Mouse (Mus musculus) hindbrain, embryonic 16.5 days (tissue): ENCODE measurements around the gene 1700020L24Rik. TPM values are rescaled to one million over a fixed set of nuclear protein-coding genes. Genes with fewer than 3 reads are reported as not detected.

ENCODE experiments used
- ATAC-seq: fragments of 200-750 bp; cut with Nextera tagmentation; 2 replicates; pipeline ENCODE4 v1.8.0; 2017; ENCODE audit warnings: moderate TSS enrichment, moderate library complexity
- H3K27ac ChIP-seq: fragments of 300-500 bp; sonication (generic); 2 replicates; pipeline ENCODE4 v1.5.1; 2014; ENCODE audit warnings: low read depth, mild to moderate bottlenecking, control low read depth, low read length, moderate library complexity
- H3K27me3 ChIP-seq: fragments of 300-500 bp; sonication (generic); replicated peaks from 2 replicates; pipeline ENCODE4 v1.6.1; 2014; ENCODE audit warnings: low read length; ENCODE audit not compliant: control insufficient read depth, insufficient read depth
- H3K36me3 ChIP-seq: fragments of 300-500 bp; sonication (generic); 2 replicates; pipeline ENCODE4 v1.6.1; 2014; ENCODE audit warnings: mild to moderate bottlenecking, low read length, moderate library complexity, mixed read lengths; ENCODE audit not compliant: control insufficient read depth, insufficient read depth
- H3K4me1 ChIP-seq: fragments of 300-500 bp; sonication (generic); 2 replicates; pipeline ENCODE4 v1.6.1; 2014; ENCODE audit warnings: low read depth, low read length; ENCODE audit not compliant: control insufficient read depth, insufficient read depth
- H3K4me2 ChIP-seq: fragments of 300-500 bp; sonication (generic); 2 replicates; pipeline ENCODE4 v1.6.1; 2014; ENCODE audit warnings: mild to moderate bottlenecking, low read length, control low read depth, moderate library complexity
- H3K4me3 ChIP-seq: fragments of 300-500 bp; sonication (generic); 2 replicates; pipeline ENCODE4 v1.5.1; 2014; ENCODE audit warnings: mild to moderate bottlenecking, low read length, control low read depth, moderate library complexity
- H3K9ac ChIP-seq: fragments of 300-500 bp; sonication (generic); 2 replicates; pipeline ENCODE4 v1.6.1; 2014; ENCODE audit warnings: low read depth, mild to moderate bottlenecking, control low read depth, low read length, moderate library complexity
- H3K9me3 ChIP-seq: fragments of 300-500 bp; sonication (generic); 2 replicates; pipeline ENCODE4 v1.6.1; 2014; ENCODE audit warnings: mild to moderate bottlenecking, low read length, moderate library complexity; ENCODE audit not compliant: control insufficient read depth
- WGBS: fragments of 180-500 bp; shearing (Covaris S2); extraction: QIAGEN DNeasy Blood & Tissue Kit; methylation state at CpG from one replicate; pipeline ENCODE4 v1.1.7; 2014; 5-methylcytosine and 5-hydroxymethylcytosine counted together
- polyA plus RNA-seq: library from polyadenylated mRNA; unstranded; fragments of >200 nt; fragmentation: Nextera tagmentation; extraction: Ambion mirVana; gene quantifications from 2 replicates; pipeline ENCODE4 v1.2.1, GENCODE M21; 2015

The 1700020L24Rik gene
- polyA plus RNA-seq: 0.50 and 0.56 TPM in 2 replicates

- Histone ChIP-seq H3K36me3 (no peaks in the 10 kb centered on the region), H3K9me3 (no peaks in the 10 kb centered on the region), H3K4me2 (no peak within 1 kb of the TSS), H3K27ac (no peak within 1 kb of the TSS), H3K4me1 (no peaks in the 10 kb centered on the region; the same call in 1 of the 2 replicates), H3K27me3 (peaks cover 10% of the 10 kb centered on the region; the same call in 1 of the 2 replicates), H3K9ac (no peak within 1 kb of the TSS), H3K4me3 (no peak within 1 kb of the TSS)
- WGBS: 100% methylated on average over 1 of the region's 1 CpGs
- no peak for ATAC-seq
Measured at GRCm38 (mm10) chr11:83437377-83437776, at the start of gene 1700020L24Rik. Gene 1700020L24Rik, plus strand, starts transcription at chr11:83437677.

DNA sequence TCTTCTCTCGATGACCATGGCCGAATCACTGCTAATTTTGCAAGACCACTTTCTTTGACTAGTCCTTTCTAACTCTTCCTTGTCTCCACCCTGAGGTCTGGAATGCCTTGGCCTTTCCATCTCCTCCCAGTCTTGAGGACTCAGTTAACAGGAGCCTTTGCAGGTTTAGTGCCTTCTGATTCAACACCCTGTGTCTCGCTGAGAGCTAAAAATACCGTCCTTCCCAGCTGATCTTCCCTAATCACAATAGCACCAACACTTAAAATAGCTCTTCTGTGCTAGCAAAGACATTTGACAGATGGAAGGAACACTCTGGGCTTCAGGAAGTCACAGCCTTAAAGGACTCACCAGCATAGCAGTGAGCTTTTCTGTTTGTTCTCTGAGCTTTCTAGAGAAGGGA is 44.4 kb upstream of the 1700020L24Rik start:
- WGBS: 92% methylated on average over 4 of the region's 4 CpGs

GRCm38 (mm10) chr11:83394802-83395439 is 42.6 kb upstream of the 1700020L24Rik start:
- H3K9ac ChIP-seq: no peak overlapping the region
- peak overlapping the region; percentile 26; the same call in 1 of the 2 replicates for H3K27ac ChIP-seq
- H3K9me3 ChIP-seq: no peaks in the 10 kb centered on the region
- WGBS: 11% methylated on average over 6 of the region's 6 CpGs
- H3K4me3 ChIP-seq: no peak overlapping the region
- H3K36me3 ChIP-seq: peaks cover 18% of the 10 kb centered on the region
- no peak overlapping the region for H3K4me2 ChIP-seq
- ATAC-seq: no peak; the same call in 1 of the 2 replicates
- peaks cover 4% of the 10 kb centered on the region for H3K4me1 ChIP-seq
- no peaks in the 10 kb centered on the region for H3K27me3 ChIP-seq

More for the DNA sequence above, 44.4 kb upstream of the 1700020L24Rik start:
- Histone ChIP-seq H3K9me3 (no peaks in the 10 kb centered on the region), H3K27me3 (no peaks in the 10 kb centered on the region), H3K4me3 (no peak overlapping the region), H3K4me1 (peaks cover 4% of the 10 kb centered on the region), H3K4me2 (no peak overlapping the region), H3K36me3 (peaks cover 16% of the 10 kb centered on the region), H3K27ac (no peak overlapping the region), H3K9ac (no peak overlapping the region)
- no peak for ATAC-seq

- H3K4me1 ChIP-seq: peaks cover 4% of the 10 kb centered on the region
- H3K4me3 ChIP-seq: no peak overlapping the region
- no peak overlapping the region for H3K27ac ChIP-seq
- H3K9ac ChIP-seq: no peak overlapping the region
- 91% methylated on average over 7 of the region's 7 CpGs for WGBS
- H3K4me2 ChIP-seq: no peak overlapping the region
- H3K9me3 ChIP-seq: no peaks in the 10 kb centered on the region
- H3K27me3 ChIP-seq: no peaks in the 10 kb centered on the region
- no peak for ATAC-seq
- H3K36me3 ChIP-seq: peaks cover 15% of the 10 kb centered on the region
Measured at GRCm38 (mm10) chr11:83397626-83398025, 39.9 kb upstream of the 1700020L24Rik start.

DNA sequence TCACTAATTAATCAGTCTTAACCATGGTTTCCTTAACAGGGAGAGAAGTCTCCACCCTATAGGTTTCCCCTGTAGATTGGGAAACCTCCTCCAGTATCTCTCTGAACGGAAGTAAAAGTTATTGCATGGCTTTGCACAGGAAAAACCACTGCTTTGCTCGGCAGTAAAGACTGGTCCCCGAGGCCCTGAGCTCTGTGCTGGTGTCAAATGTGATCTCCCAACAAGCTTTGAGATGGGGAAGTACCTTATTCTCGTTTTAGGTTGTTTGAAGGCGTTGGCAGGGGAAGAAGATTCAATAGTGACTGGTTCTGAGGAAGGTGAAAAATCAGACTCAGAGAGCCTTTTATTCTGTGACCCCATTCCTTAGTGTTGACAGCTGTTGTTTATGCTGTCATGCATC is 38.8 kb upstream of the 1700020L24Rik start:
- H3K9ac ChIP-seq: no peak overlapping the region
- H3K4me3 ChIP-seq: no peak overlapping the region
- no peak overlapping the region for H3K4me2 ChIP-seq
- ATAC-seq: no peak
- no peak overlapping the region for H3K27ac ChIP-seq
- WGBS: 83% methylated on average over 5 of the region's 5 CpGs
- peaks cover 17% of the 10 kb centered on the region for H3K36me3 ChIP-seq
- H3K9me3 ChIP-seq: no peaks in the 10 kb centered on the region
- no peaks in the 10 kb centered on the region for H3K27me3 ChIP-seq
- peaks cover 4% of the 10 kb centered on the region for H3K4me1 ChIP-seq

DNA sequence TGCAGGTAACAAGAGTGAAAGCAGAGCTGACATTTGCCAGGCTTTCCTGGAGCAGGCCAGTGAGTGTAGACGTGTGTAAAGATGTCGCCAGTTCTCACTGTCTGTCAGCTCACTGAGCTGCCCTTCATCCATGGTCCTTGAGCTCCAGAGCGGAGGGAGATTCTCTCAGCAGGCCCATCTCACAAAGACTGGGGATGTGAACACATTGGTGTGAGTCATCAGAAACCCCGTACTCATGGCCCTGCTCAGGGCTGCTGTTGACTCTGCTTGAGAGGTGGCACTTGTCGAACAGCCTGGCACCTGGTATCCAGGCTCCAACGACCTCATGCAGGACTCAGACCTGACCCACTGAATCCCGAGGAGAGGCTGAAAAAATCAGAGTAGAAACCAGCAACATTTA is 33.7 kb upstream of the 1700020L24Rik start:
- ATAC-seq: no peak
- Histone ChIP-seq H3K9ac (no peak overlapping the region), H3K27me3 (no peaks in the 10 kb centered on the region), H3K9me3 (no peaks in the 10 kb centered on the region), H3K36me3 (peaks cover 13% of the 10 kb centered on the region), H3K4me2 (no peak overlapping the region), H3K27ac (no peak overlapping the region), H3K4me3 (no peak overlapping the region), H3K4me1 (no peaks in the 10 kb centered on the region)
- 90% methylated on average over 7 of the region's 7 CpGs for WGBS

DNA sequence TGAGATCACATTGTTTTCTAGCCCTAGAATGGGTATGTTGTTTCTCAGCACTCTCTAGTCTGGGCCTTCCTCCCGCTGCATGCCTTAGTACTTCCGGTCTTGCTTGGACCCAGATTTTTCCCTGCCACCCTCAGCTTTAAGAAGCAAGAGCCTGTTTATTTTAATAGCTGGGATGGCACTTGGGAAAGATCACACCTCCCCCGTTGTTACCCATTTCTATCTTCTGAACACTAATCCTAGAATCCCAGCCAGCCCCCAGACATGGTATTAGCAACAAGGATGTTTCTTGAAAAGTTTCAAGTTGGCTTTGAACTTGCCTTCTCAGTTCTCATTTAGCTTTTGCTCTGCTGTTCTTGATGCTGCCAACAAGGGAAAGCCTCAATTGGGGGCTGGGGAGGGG is 31.1 kb upstream of the 1700020L24Rik start:
- Histone ChIP-seq H3K36me3 (peaks cover 13% of the 10 kb centered on the region), H3K27me3 (no peaks in the 10 kb centered on the region), H3K4me3 (no peak overlapping the region), H3K27ac (no peak overlapping the region), H3K9ac (no peak overlapping the region), H3K4me1 (peaks cover 16% of the 10 kb centered on the region), H3K9me3 (no peaks in the 10 kb centered on the region), H3K4me2 (no peak overlapping the region)
- ATAC-seq: no peak
- 71% methylated on average over 3 of the region's 3 CpGs for WGBS

DNA sequence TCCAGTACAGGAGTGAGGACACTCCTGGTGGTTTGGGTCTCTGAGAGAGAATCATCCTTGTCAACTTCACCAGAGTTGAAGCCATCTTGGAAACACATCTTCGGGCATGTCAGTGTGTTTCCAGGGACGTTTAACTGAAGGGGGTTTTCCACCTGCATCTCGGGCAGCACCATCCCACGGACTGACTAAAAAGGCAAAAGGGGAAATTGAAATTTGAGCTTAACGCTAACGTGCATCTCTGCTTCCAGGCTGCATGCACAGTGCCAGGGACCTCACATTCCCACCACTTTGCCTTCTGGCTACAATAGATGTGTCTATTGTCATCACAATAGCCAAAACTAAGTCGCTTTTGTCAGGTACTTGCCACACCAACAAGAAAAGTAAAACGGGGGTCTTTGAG is 29.2 kb upstream of the 1700020L24Rik start:
- Histone ChIP-seq H3K27ac (no peak overlapping the region), H3K4me1 (peaks cover 22% of the 10 kb centered on the region), H3K4me3 (no peak overlapping the region), H3K36me3 (peaks cover 8% of the 10 kb centered on the region), H3K9me3 (no peaks in the 10 kb centered on the region), H3K4me2 (no peak overlapping the region), H3K9ac (no peak overlapping the region), H3K27me3 (no peaks in the 10 kb centered on the region)
- WGBS: 35% methylated on average over 8 of the region's 8 CpGs
- ATAC-seq: no peak

- H3K27ac ChIP-seq: peak within 1 kb of the TSS; percentile 60; the same call in 1 of the 2 replicates
- ATAC-seq: peak; percentile 86
- peaks cover 22% of the 10 kb centered on the region for H3K4me1 ChIP-seq
- no peaks in the 10 kb centered on the region for H3K36me3 ChIP-seq
- H3K27me3 ChIP-seq: no peaks in the 10 kb centered on the region
- H3K9me3 ChIP-seq: no peaks in the 10 kb centered on the region
- H3K4me2 ChIP-seq: peak within 1 kb of the TSS; percentile 87
- WGBS: under 1% methylated on average over 28 of the region's 44 CpGs
- peak within 1 kb of the TSS; percentile 93 for H3K9ac ChIP-seq
- peak within 1 kb of the TSS; percentile 95 for H3K4me3 ChIP-seq
Measured at GRCm38 (mm10) chr11:83409087-83409754, 28.3 kb upstream of the 1700020L24Rik start, which contains the start of gene Rasl10b. Gene Rasl10b, plus strand, starts transcription at chr11:83409137.
